Mouse (Mus musculus): ENCODE data around the gene Naip2.

- no peak for TF ChIP-seq POLR2A (IDR thresholded peaks at IDR 0.05; ENCODE audit: low read depth, low read length)
- no peak for TF ChIP-seq CTCF (IDR thresholded peaks at IDR 0.05; ENCODE audit: extremely low read depth, insufficient read length, insufficient replicate concordance, low read depth, low read length)
Observed at GRCm38 (mm10) chr13:100123970-100124369, 77.9 kb downstream of the Naip2 start.

All from small intestine, adult 2 months (tissue).